Mouse (Mus musculus) MEL (cell line): ENCODE measurements around the gene Sec61g.

Source experiments
- CTCF ChIP-seq, 3 experiments: IDR thresholded peaks in 2 of 3; conservative IDR thresholded peaks in 1 of 3; 2 replicates each; pipeline ENCODE4 v1.5.1; 2011 to 2012; ENCODE audit warnings: low read length in 3 of 3, low read depth in 2 of 3, mild to moderate bottlenecking in 2 of 3, improper control_type of control experiment in 1 of 3, inconsistent platforms in 1 of 3, mixed read lengths in 1 of 3, moderate library complexity in 1 of 3; ENCODE audit not compliant: control insufficient read depth in 1 of 3, insufficient read depth in 1 of 3, poor library complexity in 1 of 3, severe bottlenecking in 1 of 3
- E2F4 ChIP-seq: IDR thresholded peaks from 2 replicates; pipeline ENCODE4 v1.6.1; 2011; ENCODE audit warnings: low read depth, low read length, improper control_type of control experiment, borderline replicate concordance
- ELF1 ChIP-seq: IDR thresholded peaks from 2 replicates; pipeline ENCODE4 v1.6.1; 2014; ENCODE audit warnings: low read depth, mild to moderate bottlenecking, inconsistent platforms, low read length, improper control_type of control experiment, moderate library complexity
- EP300 ChIP-seq, 2 experiments: IDR thresholded peaks; 2 replicates each; pipeline ENCODE4 v1.6.1; 2011; ENCODE audit warnings: improper control_type of control experiment in 2 of 2, low read length in 2 of 2, low read depth in 1 of 2, mild to moderate bottlenecking in 1 of 2
- MAX ChIP-seq: IDR thresholded peaks from 2 replicates; pipeline ENCODE4 v1.6.1; 2011; ENCODE audit warnings: low read length, improper control_type of control experiment
- MXI1 ChIP-seq: IDR thresholded peaks from 2 replicates; pipeline ENCODE4 v1.6.1; 2011; ENCODE audit warnings: mild to moderate bottlenecking, low read depth, low read length, improper control_type of control experiment
- TAL1 ChIP-seq: IDR thresholded peaks from 2 replicates; pipeline ENCODE4 v1.6.1; 2012; ENCODE audit warnings: mild to moderate bottlenecking, inconsistent platforms, low read length, moderate library complexity, mixed read lengths
- TBP ChIP-seq: IDR thresholded peaks from 2 replicates; pipeline ENCODE4 v1.8.0; 2011; ENCODE audit warnings: low read depth, low read length, improper control_type of control experiment
- UBTF ChIP-seq: IDR thresholded peaks from 2 replicates; pipeline ENCODE4 v1.6.1; 2012; ENCODE audit warnings: low read depth, mild to moderate bottlenecking, inconsistent platforms, low read length, improper control_type of control experiment, moderate library complexity, borderline replicate concordance; ENCODE audit not compliant: insufficient read depth
- USF2 ChIP-seq, 2 experiments: IDR thresholded peaks; 2 replicates each; pipeline ENCODE4 v1.6.1; 2011 to 2012; ENCODE audit warnings: improper control_type of control experiment in 2 of 2, low read length in 2 of 2, borderline replicate concordance in 1 of 2, inconsistent platforms in 1 of 2, low read depth in 1 of 2, mild to moderate bottlenecking in 1 of 2; ENCODE audit not compliant: insufficient read depth in 1 of 2

- TF ChIP-seq CTCF (IDR thresholded peaks at IDR 0.05 in 2 of 3, conservative IDR thresholded peaks at IDR 0.05 in 1 of 3; ENCODE audit: control insufficient read depth in 1 of 3, insufficient read depth in 1 of 3, low read depth in 2 of 3, low read length in 3 of 3, poor library complexity in 1 of 3, severe bottlenecking in 1 of 3) (no peak), TAL1 (no peak), UBTF (no peak), MAX (no peak), E2F4 (no peak), EP300 (IDR thresholded peaks at IDR 0.05; ENCODE audit: low read depth in 1 of 2, low read length in 2 of 2) (no peak), ELF1 (no peak), USF2 (IDR thresholded peaks at IDR 0.05; ENCODE audit: borderline replicate concordance in 1 of 2, insufficient read depth in 1 of 2, low read depth in 1 of 2, low read length in 2 of 2) (no peak), TBP (no peak), MXI1 (no peak)
Observed at GRCm38 (mm10) chr11:16537379-16537778, 29.1 kb upstream of the Sec61g start.
